Mouse (Mus musculus) limb, embryonic 15.5 days (tissue): ENCODE data around the gene Fam161b. TPM values are rescaled to one million over a fixed set of nuclear protein-coding genes. Genes with fewer than 3 reads are reported as not detected.

Experiments
- ATAC-seq: fragments of 200-750 bp; cut with Nextera tagmentation; 2 replicates; pipeline ENCODE4 v1.8.0; 2017; ENCODE audit warnings: low read depth, moderate TSS enrichment; ENCODE audit not compliant: insufficient number of reproducible peaks, low FRiP score, low TSS enrichment
- H3K27ac ChIP-seq: fragments of 300-500 bp; sonication (generic); 2 replicates; pipeline ENCODE4 v1.5.1; 2015; ENCODE audit warnings: moderate library complexity, mild to moderate bottlenecking, inconsistent platforms
- H3K27me3 ChIP-seq: fragments of 300-500 bp; sonication (generic); 2 replicates; pipeline ENCODE4 v1.6.1; 2015; ENCODE audit warnings: inconsistent platforms
- H3K36me3 ChIP-seq: fragments of 300-500 bp; sonication (generic); 2 replicates; pipeline ENCODE4 v1.6.1; 2015; ENCODE audit warnings: inconsistent platforms
- H3K4me1 ChIP-seq: fragments of 300-500 bp; sonication (generic); 2 replicates; pipeline ENCODE4 v1.6.1; 2015; ENCODE audit warnings: inconsistent platforms
- H3K4me2 ChIP-seq: fragments of 300-500 bp; sonication (generic); 2 replicates; pipeline ENCODE4 v1.6.1; 2015; ENCODE audit warnings: mild to moderate bottlenecking, inconsistent platforms
- H3K4me3 ChIP-seq: fragments of 300-500 bp; sonication (generic); 2 replicates; pipeline ENCODE4 v1.5.1; 2015; ENCODE audit warnings: mild to moderate bottlenecking, inconsistent platforms
- H3K9ac ChIP-seq: fragments of 300-500 bp; sonication (generic); 2 replicates; pipeline ENCODE4 v1.6.1; 2015; ENCODE audit warnings: inconsistent platforms
- H3K9me3 ChIP-seq: fragments of 300-500 bp; sonication (generic); 2 replicates; pipeline ENCODE4 v1.6.1; 2016; ENCODE audit warnings: inconsistent platforms
- whole genome bisulfite sequencing: fragments of 180-500 bp; shearing (Covaris S2); methylation state at CpG from one replicate; pipeline ENCODE4 v1.1.7; 2015; 5-methylcytosine and 5-hydroxymethylcytosine counted together
- polyA plus RNA-seq: library from polyadenylated mRNA; unstranded; fragments of >200 nt; fragmentation: Nextera tagmentation; extraction: Ambion mirVana; gene quantifications from 2 replicates; pipeline ENCODE4 v1.2.1, GENCODE M21; 2015

The Fam161b gene
- polyA plus RNA-seq, 1 experiment from 2014 or later: 3.2 TPM

DNA sequence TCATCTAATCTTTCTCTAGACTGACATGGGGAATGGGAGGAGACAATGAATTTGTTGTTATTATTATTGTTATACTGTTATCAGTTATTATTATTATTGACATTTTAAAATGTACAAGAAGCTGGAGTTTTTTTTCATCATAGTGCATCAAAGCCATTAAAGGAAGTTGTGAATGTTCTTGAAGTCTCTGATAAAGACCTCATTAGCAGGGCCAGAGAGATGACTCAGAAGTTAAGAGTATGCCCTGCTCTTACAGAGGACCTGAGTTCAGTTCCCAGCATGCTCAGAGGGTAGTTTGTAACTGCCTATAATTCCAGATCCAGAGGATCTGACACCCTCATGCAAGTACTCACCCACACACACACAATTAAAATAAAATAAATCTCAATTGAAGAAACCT, 36.1 kb upstream of the Fam161b start:
- no peaks in the 10 kb centered on the region for H3K36me3 ChIP-seq
- H3K9ac ChIP-seq: no peak overlapping the region
- H3K4me2 ChIP-seq: no peak overlapping the region
- no peaks in the 10 kb centered on the region for H3K27me3 ChIP-seq
- no peak overlapping the region for H3K4me3 ChIP-seq
- no peak overlapping the region for H3K27ac ChIP-seq
- no peak for ATAC-seq
- no peaks in the 10 kb centered on the region for H3K9me3 ChIP-seq
- no peaks in the 10 kb centered on the region for H3K4me1 ChIP-seq

DNA sequence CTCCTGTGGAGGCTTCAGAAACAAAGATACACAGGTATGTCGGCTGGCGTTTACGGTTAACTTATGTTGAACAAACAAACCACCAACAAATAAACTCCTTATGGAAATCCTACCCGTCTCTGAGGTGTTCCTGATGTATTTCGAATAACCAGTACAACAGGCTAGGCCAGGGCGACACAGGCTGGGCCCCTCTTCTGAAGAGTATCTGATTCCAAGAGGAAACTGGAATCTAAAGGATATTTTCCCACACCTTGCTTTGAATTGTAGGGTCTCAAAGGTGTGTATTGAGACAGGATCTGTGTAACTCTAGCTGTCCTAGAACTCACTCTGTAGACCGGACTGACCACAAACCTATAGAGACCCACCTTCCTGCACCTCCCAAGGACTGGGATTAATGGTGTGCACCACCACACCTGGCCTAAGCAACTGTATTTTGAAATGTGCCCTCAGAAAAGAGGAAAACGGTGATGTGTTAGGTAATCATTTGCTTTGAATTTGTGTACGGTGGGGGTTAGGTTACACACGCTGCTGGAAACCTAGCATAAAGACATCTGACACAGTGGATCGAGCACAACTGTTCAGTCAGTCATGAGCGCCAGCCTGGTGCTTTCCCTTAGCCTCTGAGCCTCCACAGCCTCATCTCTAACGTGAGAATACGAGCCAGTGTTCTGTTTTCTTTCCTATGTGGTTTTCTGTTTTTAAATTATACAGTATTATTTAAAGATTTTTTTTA, 35.5 kb upstream of the Fam161b start:
- Histone ChIP-seq H3K36me3 (no peaks in the 10 kb centered on the region), H3K9me3 (no peaks in the 10 kb centered on the region), H3K4me3 (no peak overlapping the region), H3K27me3 (no peaks in the 10 kb centered on the region), H3K27ac (no peak overlapping the region), H3K4me2 (no peak overlapping the region), H3K9ac (no peak overlapping the region), H3K4me1 (no peaks in the 10 kb centered on the region)
- 83% methylated on average over 14 of the region's 14 CpGs for WGBS
- ATAC-seq: no peak

DNA sequence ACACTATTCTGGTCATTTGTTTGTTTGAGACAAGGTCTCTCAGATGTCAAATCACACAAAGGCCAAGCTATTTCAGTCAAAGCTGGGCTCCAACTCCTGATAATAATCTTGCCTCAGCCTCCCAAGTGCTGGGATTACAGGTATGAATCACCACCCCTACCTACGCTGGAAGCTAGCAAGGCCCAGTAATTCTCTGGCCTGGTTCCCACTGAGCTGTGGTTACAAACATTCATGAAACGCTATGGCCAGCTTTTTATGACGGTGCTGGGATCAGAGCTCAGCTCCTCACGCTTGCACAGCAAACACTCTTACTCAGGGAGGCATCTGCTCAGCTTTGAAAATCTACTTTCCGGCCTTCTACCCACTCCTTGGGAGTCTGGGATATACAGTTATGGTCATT, 32.2 kb upstream of the Fam161b start:
- H3K4me2 ChIP-seq: no peak overlapping the region
- no peaks in the 10 kb centered on the region for H3K27me3 ChIP-seq
- 79% methylated on average over 5 of the region's 5 CpGs for WGBS
- no peak overlapping the region for H3K9ac ChIP-seq
- no peaks in the 10 kb centered on the region for H3K9me3 ChIP-seq
- no peak overlapping the region for H3K4me3 ChIP-seq
- H3K4me1 ChIP-seq: no peaks in the 10 kb centered on the region
- 0 out of 2 replicates have a peak, but pooled peaks cover 3% of the 10 kb centered on the region for H3K36me3 ChIP-seq
- ATAC-seq: no peak
- no peak overlapping the region for H3K27ac ChIP-seq

DNA sequence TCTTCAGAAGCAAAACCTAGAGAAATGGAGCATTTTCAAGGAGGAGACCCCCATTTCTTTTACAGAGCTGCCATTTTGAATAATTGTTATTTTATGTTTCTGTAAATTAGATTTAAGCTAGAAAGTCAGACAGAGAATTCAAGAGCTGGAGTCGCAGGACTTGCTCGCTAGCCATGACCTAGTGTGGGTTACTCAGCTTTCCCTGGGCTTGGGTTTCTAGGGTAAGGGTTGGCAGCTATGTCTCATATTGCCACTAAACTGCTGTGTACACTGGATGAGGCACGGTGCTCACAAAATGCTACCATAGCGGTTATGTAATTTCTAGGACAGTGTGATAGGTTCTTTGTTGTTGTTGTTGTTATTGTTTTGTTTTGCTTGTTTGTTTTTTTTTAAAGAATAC, 31.0 kb upstream of the Fam161b start:
- no peak overlapping the region for H3K9ac ChIP-seq
- no peak overlapping the region for H3K27ac ChIP-seq
- WGBS: 93% methylated on average over 4 of the region's 4 CpGs
- no peak overlapping the region for H3K4me2 ChIP-seq
- no peak for ATAC-seq
- H3K36me3 ChIP-seq: 0 out of 2 replicates have a peak, but pooled peaks cover 3% of the 10 kb centered on the region
- no peaks in the 10 kb centered on the region for H3K27me3 ChIP-seq
- H3K4me1 ChIP-seq: no peaks in the 10 kb centered on the region
- no peaks in the 10 kb centered on the region for H3K9me3 ChIP-seq
- no peak overlapping the region for H3K4me3 ChIP-seq

DNA sequence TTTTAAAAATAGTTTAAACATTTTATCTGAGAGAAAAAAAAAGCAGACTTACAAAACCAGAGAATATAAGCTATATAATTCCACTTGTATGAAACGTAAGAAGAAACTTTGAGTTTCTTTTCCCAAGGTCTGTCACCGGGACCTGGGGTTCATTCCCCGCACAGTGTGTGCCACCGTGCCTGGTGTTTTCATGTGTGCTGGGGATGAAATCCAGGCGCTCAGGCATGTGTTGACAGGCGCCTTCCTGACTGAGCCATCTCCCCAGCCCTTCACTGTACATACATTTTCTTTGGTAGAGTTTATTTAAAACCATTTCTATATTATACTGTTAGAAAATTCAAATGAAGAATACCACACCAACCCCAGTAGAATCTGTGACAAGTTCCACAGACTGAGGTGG, 28.7 kb upstream of the Fam161b start:
- Histone ChIP-seq H3K36me3 (peaks cover 11% of the 10 kb centered on the region; the same call in 1 of the 2 replicates), H3K4me1 (no peaks in the 10 kb centered on the region), H3K27me3 (no peaks in the 10 kb centered on the region), H3K9me3 (no peaks in the 10 kb centered on the region), H3K4me3 (no peak overlapping the region), H3K9ac (no peak overlapping the region), H3K4me2 (no peak overlapping the region), H3K27ac (no peak overlapping the region)
- WGBS: 63% methylated on average over 6 of the region's 6 CpGs
- ATAC-seq: no peak

DNA sequence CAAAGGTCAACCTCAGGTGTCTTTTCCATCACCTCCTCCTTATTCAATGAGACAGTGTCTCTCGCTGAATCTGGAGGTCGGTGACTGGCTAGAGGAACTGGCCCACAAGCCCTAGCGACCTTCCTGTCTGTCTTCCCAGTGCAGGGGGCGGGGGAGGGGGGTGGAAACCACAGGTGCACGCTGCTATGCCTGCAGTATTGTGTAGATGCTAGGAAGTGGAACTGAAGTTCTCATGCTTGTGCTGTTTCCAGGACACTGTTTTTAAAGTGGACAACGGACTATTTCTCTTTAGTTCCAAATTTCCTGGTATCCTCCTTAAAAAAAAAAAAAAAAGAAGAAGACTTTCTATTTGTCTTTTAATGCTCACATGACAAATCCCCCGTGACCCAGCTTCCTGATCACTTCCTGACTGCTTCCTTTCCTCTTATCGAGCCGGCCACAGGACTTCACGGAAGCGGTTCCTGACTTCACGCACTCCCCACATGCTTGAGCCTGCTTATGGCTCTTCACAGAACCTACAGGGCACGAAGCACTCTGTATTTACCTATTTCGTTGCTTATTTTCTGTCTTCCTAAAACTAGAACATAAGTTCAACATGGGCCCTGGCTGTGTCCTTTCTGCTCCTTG, 27.3 kb upstream of the Fam161b start:
- Histone ChIP-seq H3K4me1 (no peaks in the 10 kb centered on the region), H3K36me3 (peaks cover 12% of the 10 kb centered on the region; the same call in 1 of the 2 replicates), H3K4me2 (no peak overlapping the region), H3K27me3 (no peaks in the 10 kb centered on the region), H3K4me3 (no peak overlapping the region), H3K27ac (no peak overlapping the region), H3K9me3 (no peaks in the 10 kb centered on the region), H3K9ac (no peak overlapping the region)
- 72% methylated on average over 14 of the region's 14 CpGs for WGBS
- ATAC-seq: no peak

DNA sequence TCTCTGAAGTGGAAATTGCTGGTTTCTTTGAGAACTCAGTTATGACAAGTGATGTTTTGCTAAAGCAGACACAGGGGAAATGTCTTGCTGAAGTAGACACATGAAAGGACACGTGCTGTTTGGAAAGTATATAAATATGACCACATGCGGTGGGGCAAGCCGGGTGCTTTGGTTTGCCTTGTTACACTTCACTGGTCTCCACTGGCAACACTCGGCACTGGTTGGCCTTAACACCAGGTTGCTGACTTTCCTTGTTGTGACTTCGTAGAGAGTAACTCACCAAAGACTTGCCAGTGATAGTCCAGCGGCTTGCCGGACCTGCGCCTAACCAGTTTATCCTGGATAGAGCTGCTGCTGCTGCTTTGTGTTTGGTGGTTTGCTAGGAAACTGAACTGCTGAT, 26.5 kb upstream of the Fam161b start:
- H3K9ac ChIP-seq: no peak overlapping the region
- WGBS: 88% methylated on average over 8 of the region's 8 CpGs

DNA sequence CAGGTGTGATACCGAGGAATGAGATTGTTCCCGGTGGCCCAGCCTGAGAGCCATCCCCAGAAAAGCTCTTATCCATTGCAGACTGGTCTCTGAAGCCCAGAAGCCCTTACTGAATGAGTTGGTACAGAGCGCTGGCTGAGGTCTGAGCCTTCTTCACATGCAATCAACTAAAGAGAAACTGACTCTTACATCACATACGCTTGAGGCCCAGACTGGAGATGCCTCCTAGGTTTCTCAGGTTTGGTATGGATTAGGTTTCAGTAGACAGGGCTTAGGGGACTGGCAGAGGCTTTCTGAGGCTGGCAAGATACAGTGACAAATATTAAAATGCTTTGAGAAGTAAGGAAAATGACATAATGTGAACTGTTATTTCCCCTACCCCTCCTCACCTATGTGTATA, 23.8 kb upstream of the Fam161b start:
- Histone ChIP-seq H3K4me1 (no peaks in the 10 kb centered on the region), H3K9me3 (no peaks in the 10 kb centered on the region), H3K36me3 (peaks cover 13% of the 10 kb centered on the region; the same call in 1 of the 2 replicates), H3K9ac (no peak overlapping the region), H3K27me3 (no peaks in the 10 kb centered on the region), H3K4me2 (no peak overlapping the region), H3K27ac (no peak overlapping the region), H3K4me3 (no peak overlapping the region)
- 88% methylated on average over 4 of the region's 4 CpGs for WGBS
- ATAC-seq: no peak

More for the DNA sequence above, 26.5 kb upstream of the Fam161b start:
- no peak for ATAC-seq
- no peaks in the 10 kb centered on the region for H3K9me3 ChIP-seq
- no peak overlapping the region for H3K27ac ChIP-seq
- no peak overlapping the region for H3K4me2 ChIP-seq
- H3K27me3 ChIP-seq: no peaks in the 10 kb centered on the region
- H3K4me1 ChIP-seq: no peaks in the 10 kb centered on the region
- H3K4me3 ChIP-seq: no peak overlapping the region
- peaks cover 13% of the 10 kb centered on the region; the same call in 1 of the 2 replicates for H3K36me3 ChIP-seq

DNA sequence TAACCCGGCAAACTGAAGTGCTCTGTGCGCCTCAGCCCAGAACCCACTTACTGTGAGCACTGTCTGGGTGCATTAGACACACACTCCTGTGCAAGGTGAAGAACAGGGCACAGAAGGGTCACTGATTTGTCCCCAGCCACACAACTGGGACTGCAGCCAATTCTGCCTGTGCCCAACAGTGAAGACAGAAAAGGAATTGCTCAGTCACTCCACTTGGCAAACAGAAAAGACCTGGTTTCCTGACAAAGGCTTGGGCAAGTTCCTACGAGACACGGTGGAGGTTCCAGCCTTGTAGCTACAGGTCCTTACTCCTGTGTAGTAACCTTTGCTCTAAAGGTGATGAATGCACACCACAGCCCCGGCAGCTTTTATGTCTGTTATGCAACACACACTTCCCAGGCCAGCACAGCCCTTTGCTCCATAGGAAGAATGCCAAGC, 23.0 kb upstream of the Fam161b start:
- Histone ChIP-seq H3K27me3 (no peaks in the 10 kb centered on the region), H3K9me3 (no peaks in the 10 kb centered on the region), H3K9ac (no peak overlapping the region), H3K4me2 (no peak overlapping the region), H3K36me3 (peaks cover 13% of the 10 kb centered on the region; the same call in 1 of the 2 replicates), H3K4me3 (no peak overlapping the region), H3K4me1 (no peaks in the 10 kb centered on the region), H3K27ac (no peak overlapping the region)
- WGBS: 67% methylated on average over 5 of the region's 5 CpGs
- no peak for ATAC-seq

DNA sequence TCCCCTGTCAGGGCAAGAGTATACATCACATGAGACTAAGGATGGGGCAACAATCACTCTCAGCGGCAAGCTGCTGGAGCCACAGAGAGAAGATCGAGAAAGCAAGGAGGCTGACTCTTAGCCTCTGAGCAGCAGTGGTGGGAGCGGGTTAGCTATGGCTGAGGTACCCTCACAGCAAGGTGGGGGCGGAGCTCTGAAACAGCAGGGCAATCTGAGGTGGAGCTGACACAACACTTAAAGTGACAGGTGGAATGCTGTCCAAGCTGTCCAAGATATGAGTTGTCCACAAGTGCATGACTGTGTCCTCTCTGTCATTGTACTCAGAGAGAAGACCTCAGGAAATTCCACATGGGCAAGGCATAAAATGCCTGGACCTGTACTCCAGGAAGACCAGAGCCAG, 20.7 kb upstream of the Fam161b start:
- ATAC-seq: no peak
- H3K4me1 ChIP-seq: no peaks in the 10 kb centered on the region
- H3K27me3 ChIP-seq: no peaks in the 10 kb centered on the region
- H3K27ac ChIP-seq: no peak overlapping the region
- WGBS: 84% methylated on average over 4 of the region's 4 CpGs
- no peaks in the 10 kb centered on the region for H3K9me3 ChIP-seq
- H3K36me3 ChIP-seq: peaks cover 10% of the 10 kb centered on the region
- no peak overlapping the region for H3K9ac ChIP-seq
- no peak overlapping the region for H3K4me3 ChIP-seq
- H3K4me2 ChIP-seq: no peak overlapping the region

DNA sequence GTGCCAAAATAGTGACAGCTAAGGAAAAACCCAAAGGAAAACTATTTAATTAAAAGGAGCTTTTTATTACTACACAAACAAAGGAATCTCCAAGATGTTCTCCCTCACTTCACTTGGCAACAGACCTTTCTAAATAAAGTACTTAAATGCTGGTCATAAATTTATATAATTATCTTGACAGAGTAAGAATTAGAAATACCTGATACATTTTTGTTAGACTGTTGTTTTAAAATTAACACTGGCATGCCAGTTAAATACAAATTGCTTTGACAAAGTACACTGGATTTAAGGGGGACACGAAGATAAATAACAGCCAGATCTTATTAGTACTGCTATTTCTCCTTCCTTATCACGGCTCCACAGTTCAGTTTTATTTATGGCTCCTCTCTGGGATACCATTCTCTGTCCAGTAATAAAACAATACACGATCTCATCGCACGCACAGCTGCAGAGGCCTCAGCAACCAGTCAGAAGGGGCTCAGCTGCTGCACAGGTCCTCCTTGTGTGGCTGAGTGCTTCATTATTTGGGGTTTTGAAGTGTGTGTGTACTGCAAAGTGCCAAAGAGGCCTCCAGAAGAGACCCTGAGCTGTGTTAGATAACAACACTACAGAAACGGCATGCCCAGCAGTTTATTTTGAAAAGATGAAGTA, 12.3 kb upstream of the Fam161b start:
- ATAC-seq: no peak
- H3K9me3 ChIP-seq: no peaks in the 10 kb centered on the region
- H3K27ac ChIP-seq: no peak overlapping the region
- H3K4me2 ChIP-seq: no peak overlapping the region
- no peak overlapping the region for H3K4me3 ChIP-seq
- peaks cover 61% of the 10 kb centered on the region for H3K36me3 ChIP-seq
- H3K27me3 ChIP-seq: no peaks in the 10 kb centered on the region
- 74% methylated on average over 6 of the region's 6 CpGs for WGBS
- no peak overlapping the region for H3K9ac ChIP-seq
- H3K4me1 ChIP-seq: no peaks in the 10 kb centered on the region

DNA sequence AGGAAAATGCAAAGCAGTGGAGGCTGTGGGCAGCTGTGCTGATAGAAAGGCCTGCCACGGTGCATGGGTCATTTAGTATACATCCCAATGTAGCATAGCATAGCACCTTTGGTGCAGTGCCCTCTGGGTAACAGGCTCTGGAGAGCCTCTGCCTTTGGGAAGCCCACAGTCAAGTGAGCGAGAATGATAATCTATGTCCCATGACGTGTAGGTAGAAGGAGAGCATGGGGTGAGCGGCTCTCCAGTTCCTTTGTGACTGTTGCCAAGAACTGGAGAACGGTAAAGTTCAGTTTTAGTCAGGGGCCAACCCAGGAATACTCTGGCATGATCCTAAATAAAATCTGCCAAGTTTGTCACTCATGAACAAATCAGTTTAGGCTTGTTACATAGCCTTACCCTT, 10.0 kb upstream of the Fam161b start:
- WGBS: 93% methylated on average over 5 of the region's 5 CpGs
- H3K4me3 ChIP-seq: no peak overlapping the region
- no peaks in the 10 kb centered on the region for H3K4me1 ChIP-seq
- no peaks in the 10 kb centered on the region for H3K9me3 ChIP-seq
- no peaks in the 10 kb centered on the region for H3K27me3 ChIP-seq
- H3K9ac ChIP-seq: no peak overlapping the region
- no peak overlapping the region for H3K27ac ChIP-seq
- no peak for ATAC-seq
- no peak overlapping the region for H3K4me2 ChIP-seq
- peaks cover 78% of the 10 kb centered on the region for H3K36me3 ChIP-seq
